Mouse (Mus musculus): ENCODE measurements around the gene Zic5. TPM values are rescaled to one million over a fixed set of nuclear protein-coding genes. Genes with fewer than 3 reads are reported as not detected.
A peak's percentile ranks its signal among the peaks of the same experiment; 100 is the strongest.

Zic5 gene
- not detected in 2 replicates for polyA plus RNA-seq (2015; fragmentation: Nextera tagmentation; extraction: Ambion mirVana)

GRCm38 (mm10) chr14:122464763-122465741, at the start of gene Zic5:
Zic5 (minus strand) TSS chr14:122465677.
- no peak within 1 kb of the TSS for H3K27ac ChIP-seq (ENCODE audit: low read depth)
- ATAC-seq (peak; percentile 20; the same call in 1 of the 2 replicates), DNase-seq (no peak)
- no peak for TF ChIP-seq EP300 (IDR thresholded peaks at IDR 0.05; ENCODE audit: low read depth)
- no peak for TF ChIP-seq CTCF (IDR thresholded peaks at IDR 0.05; ENCODE audit: low read depth)
- 2% methylated on average over 52 of the region's 62 CpGs for WGBS (ENCODE audit: insufficient replicate concordance)
- no peak within 1 kb of the TSS for H3K9ac ChIP-seq (replicated peaks)
- peak within 1 kb of the TSS; percentile 76 for H3K4me2 ChIP-seq (ENCODE audit: low read depth, low read length)
- peak within 1 kb of the TSS; percentile 53 for H3K4me3 ChIP-seq (ENCODE audit: low read depth, low read length)
- H3K4me1 ChIP-seq (ENCODE audit: insufficient read depth) = peaks cover 12% of the 10 kb centered on the region
- peaks cover 88% of the 10 kb centered on the region for H3K27me3 ChIP-seq (ENCODE audit: insufficient read depth, low read length)
- no peaks in the 10 kb centered on the region for H3K9me3 ChIP-seq (ENCODE audit: low read length)
- H3K36me3 ChIP-seq (replicated peaks; ENCODE audit: insufficient read depth, low read length) = no peaks in the 10 kb centered on the region

GRCm38 (mm10) chr14:122513511-122514036, 48.1 kb upstream of the Zic5 start:
- Histone ChIP-seq H3K4me2 (ENCODE audit: low read depth, low read length) (no peak overlapping the region), H3K9me3 (ENCODE audit: low read length) (no peaks in the 10 kb centered on the region), H3K9ac (replicated peaks) (no peak overlapping the region), H3K27me3 (ENCODE audit: insufficient read depth, low read length) (no peaks in the 10 kb centered on the region), H3K36me3 (replicated peaks; ENCODE audit: insufficient read depth, low read length) (no peaks in the 10 kb centered on the region), H3K4me1 (ENCODE audit: insufficient read depth) (no peaks in the 10 kb centered on the region; the same call in 1 of the 2 replicates), H3K27ac (ENCODE audit: low read depth) (no peak overlapping the region), H3K4me3 (ENCODE audit: low read depth, low read length) (no peak overlapping the region)
- DNase-seq (no peak), ATAC-seq (no peak)
- TF ChIP-seq CTCF (IDR thresholded peaks at IDR 0.05; ENCODE audit: low read depth) (no peak), EP300 (IDR thresholded peaks at IDR 0.05; ENCODE audit: low read depth) (no peak)
- 43% methylated on average over 1 of the region's 1 CpGs for WGBS (ENCODE audit: insufficient replicate concordance)

GRCm38 (mm10) chr14:122511519-122511918, 46.0 kb upstream of the Zic5 start:
- ATAC-seq = peak; percentile 93
- no peak for TF ChIP-seq CTCF (IDR thresholded peaks at IDR 0.05; ENCODE audit: low read depth)
- no peak for TF ChIP-seq EP300 (IDR thresholded peaks at IDR 0.05; ENCODE audit: low read depth)

GRCm38 (mm10) chr14:122509058-122509457, 43.6 kb upstream of the Zic5 start:
- Histone ChIP-seq H3K36me3 (replicated peaks; ENCODE audit: insufficient read depth, low read length) (no peaks in the 10 kb centered on the region), H3K9me3 (ENCODE audit: low read length) (no peaks in the 10 kb centered on the region), H3K4me3 (ENCODE audit: low read depth, low read length) (no peak overlapping the region), H3K27me3 (ENCODE audit: insufficient read depth, low read length) (no peaks in the 10 kb centered on the region), H3K9ac (replicated peaks) (no peak overlapping the region), H3K27ac (ENCODE audit: low read depth) (no peak overlapping the region), H3K4me2 (ENCODE audit: low read depth, low read length) (no peak overlapping the region), H3K4me1 (ENCODE audit: insufficient read depth) (no peaks in the 10 kb centered on the region)
- DNase-seq (no peak), ATAC-seq (no peak)
- WGBS (ENCODE audit: insufficient replicate concordance) = 21% methylated on average over 2 of the region's 2 CpGs
- no peak for TF ChIP-seq EP300 (IDR thresholded peaks at IDR 0.05; ENCODE audit: low read depth)
- peak; percentile 55 for TF ChIP-seq CTCF (IDR thresholded peaks at IDR 0.05; ENCODE audit: low read depth)

More at GRCm38 (mm10) chr14:122511519-122511918, 46.0 kb upstream of the Zic5 start:
- H3K4me3 ChIP-seq (ENCODE audit: low read depth, low read length) = no peak overlapping the region
- DNase-seq = no peak
- H3K36me3 ChIP-seq (replicated peaks; ENCODE audit: insufficient read depth, low read length) = no peaks in the 10 kb centered on the region
- H3K27me3 ChIP-seq (ENCODE audit: insufficient read depth, low read length) = no peaks in the 10 kb centered on the region
- H3K4me2 ChIP-seq (ENCODE audit: low read depth, low read length) = no peak overlapping the region
- 33% methylated on average over 3 of the region's 3 CpGs for WGBS (ENCODE audit: insufficient replicate concordance)
- no peaks in the 10 kb centered on the region; the same call in 1 of the 2 replicates for H3K4me1 ChIP-seq (ENCODE audit: insufficient read depth)
- H3K9ac ChIP-seq (replicated peaks) = no peak overlapping the region
- peak overlapping the region; percentile 34; the same call in 1 of the 2 replicates for H3K27ac ChIP-seq (ENCODE audit: low read depth)
- no peaks in the 10 kb centered on the region for H3K9me3 ChIP-seq (ENCODE audit: low read length)

- no peaks in the 10 kb centered on the region for H3K9me3 ChIP-seq (ENCODE audit: low read length)
- H3K4me2 ChIP-seq (ENCODE audit: low read depth, low read length) = no peak overlapping the region
- ATAC-seq = no peak
- H3K27me3 ChIP-seq (ENCODE audit: insufficient read depth, low read length) = peaks cover 42% of the 10 kb centered on the region
- no peaks in the 10 kb centered on the region for H3K36me3 ChIP-seq (replicated peaks; ENCODE audit: insufficient read depth, low read length)
- H3K4me1 ChIP-seq (ENCODE audit: insufficient read depth) = peaks cover 5% of the 10 kb centered on the region
- DNase-seq = no peak
- H3K9ac ChIP-seq (replicated peaks) = no peak overlapping the region
- H3K4me3 ChIP-seq (ENCODE audit: low read depth, low read length) = no peak overlapping the region
- no peak overlapping the region for H3K27ac ChIP-seq (ENCODE audit: low read depth)
- 58% methylated on average over 1 of the region's 1 CpGs for WGBS (ENCODE audit: insufficient replicate concordance)
- TF ChIP-seq EP300 (IDR thresholded peaks at IDR 0.05; ENCODE audit: low read depth) (no peak), CTCF (IDR thresholded peaks at IDR 0.05; ENCODE audit: low read depth) (no peak)
These were observed 26.5 kb upstream of the Zic5 start for GRCm38 (mm10) chr14:122492015-122492414.

GRCm38 (mm10) chr14:122491521-122491920, 26.0 kb upstream of the Zic5 start:
- H3K9ac ChIP-seq (replicated peaks) = no peak overlapping the region
- no peak overlapping the region for H3K4me3 ChIP-seq (ENCODE audit: low read depth, low read length)
- H3K36me3 ChIP-seq (replicated peaks; ENCODE audit: insufficient read depth, low read length) = no peaks in the 10 kb centered on the region
- peaks cover 47% of the 10 kb centered on the region for H3K27me3 ChIP-seq (ENCODE audit: insufficient read depth, low read length)
- WGBS (ENCODE audit: insufficient replicate concordance) = 56% methylated on average over 6 of the region's 6 CpGs
- H3K4me2 ChIP-seq (ENCODE audit: low read depth, low read length) = no peak overlapping the region
- ATAC-seq (no peak), DNase-seq (no peak)
- no peak overlapping the region for H3K27ac ChIP-seq (ENCODE audit: low read depth)
- TF ChIP-seq CTCF (IDR thresholded peaks at IDR 0.05; ENCODE audit: low read depth) (no peak), EP300 (IDR thresholded peaks at IDR 0.05; ENCODE audit: low read depth) (no peak)
- no peaks in the 10 kb centered on the region for H3K9me3 ChIP-seq (ENCODE audit: low read length)
- peaks cover 5% of the 10 kb centered on the region for H3K4me1 ChIP-seq (ENCODE audit: insufficient read depth)

Measured in liver, postnatal 0 days (tissue).